Mouse (Mus musculus): Measurements from ENCODE around the gene Defa17.
"Not testable (repeated sequence)": the region's sequence is repeated elsewhere in the genome, so short reads cannot be mapped to it uniquely, and the experiment has no call there.

- not testable (repeated sequence) for TF ChIP-seq POLR2A (IDR thresholded peaks at IDR 0.05; ENCODE audit: borderline replicate concordance, extremely low read depth, low read depth, low read length); CTCF (IDR thresholded peaks at IDR 0.05; ENCODE audit: insufficient read depth, low read length)
Measured at GRCm38 (mm10) chr8:21703545-21703944, 48.0 kb downstream of the Defa17 start, which contains the start of gene AY761184.
